Mouse (Mus musculus) G1E (cell line): Measurements from ENCODE around the gene Sccpdh. TPM values are rescaled to one million over a fixed set of nuclear protein-coding genes. Genes with fewer than 3 reads are reported as not detected.
"Not testable (repeated sequence)": the region's sequence is repeated elsewhere in the genome, so short reads cannot be mapped to it uniquely, and the experiment has no call there.

Source experiments
- ATAC-seq: 2 replicates; pipeline ENCODE4 v1.8.0; 2016; ENCODE audit warnings: mild to moderate bottlenecking; ENCODE audit not compliant: insufficient number of reproducible peaks, poor library complexity, low FRiP score, severe bottlenecking; ENCODE audit errors: extremely low read depth
- DNase-seq: peaks from one replicate; pipeline ENCODE4 v3.0.0; 2012; ENCODE audit warnings: low spot score
- H3K27me3 ChIP-seq: 2 replicates; pipeline ENCODE4 v1.6.1; 2012; ENCODE audit warnings: mild to moderate bottlenecking, low read length, inconsistent platforms; ENCODE audit not compliant: insufficient read depth
- H3K36me3 ChIP-seq: replicated peaks from 2 replicates; pipeline ENCODE3; 2012; ENCODE audit warnings: mild to moderate bottlenecking, inconsistent platforms
- H3K4me1 ChIP-seq: 2 replicates; pipeline ENCODE4 v1.6.1; 2012; ENCODE audit warnings: low read depth, low read length, inconsistent platforms, mixed read lengths; ENCODE audit not compliant: insufficient read depth
- H3K4me3 ChIP-seq: 2 replicates; pipeline ENCODE4 v1.5.1; 2012; ENCODE audit warnings: low read depth, mild to moderate bottlenecking, inconsistent platforms, low read length, moderate library complexity, mixed read lengths
- H3K9me3 ChIP-seq: replicated peaks from 2 replicates; pipeline ENCODE4 v1.6.1; 2012; ENCODE audit warnings: inconsistent platforms
- CTCF ChIP-seq: IDR thresholded peaks from 2 replicates; pipeline ENCODE4 v1.5.1; 2012; ENCODE audit warnings: low read depth, low read length, inconsistent platforms, mixed read lengths
- GATA1 ChIP-seq: IDR thresholded peaks from 2 replicates; pipeline ENCODE4 v1.6.1; 2012; ENCODE audit warnings: borderline replicate concordance, low read length, inconsistent platforms, mixed read lengths
- GATA2 ChIP-seq: IDR thresholded peaks from 2 replicates; pipeline ENCODE4 v1.6.1; 2012; ENCODE audit warnings: low read depth, low read length, inconsistent platforms, borderline replicate concordance
- POLR2AphosphoS5 ChIP-seq: IDR thresholded peaks from 2 replicates; pipeline ENCODE4 v1.6.1; 2012; ENCODE audit warnings: low read depth, low read length, inconsistent platforms; ENCODE audit not compliant: insufficient replicate concordance
- TAL1 ChIP-seq: conservative IDR thresholded peaks from 2 replicates; pipeline ENCODE4 v1.6.1; 2012; ENCODE audit warnings: low read depth, low read length, inconsistent platforms, mixed read lengths
- polyA plus RNA-seq: library from polyadenylated mRNA; stranded (reverse); fragments of >175 nt; gene quantifications from 2 replicates; pipeline ENCODE4 v1.2.3, GENCODE M21; 2012
- total RNA-seq, 2 experiments: library from RNA; stranded (forward) in 1 of 2; stranded (reverse) in 1 of 2; fragments of 200-1000 nt in 1 of 2; fragments of >200 nt in 1 of 2; fragmentation: Nextera tagmentation in 1 of 2; gene quantifications; 2 replicates each; pipeline ENCODE4 v1.2.3; 2014 to 2017

Sccpdh gene
- total and polyA plus RNA-seq, 3 experiments: 11.9 to 110 (median 72.8) TPM

GRCm38 (mm10) chr1:179645101-179645979 lies 22.7 kb upstream of the Sccpdh start:
- peak overlapping the region; percentile 53; the same call in 1 of the 2 replicates for H3K4me3 ChIP-seq
- peaks cover 68% of the 10 kb centered on the region for H3K4me1 ChIP-seq
- ATAC-seq (peak; percentile 56), DNase-seq (peak; percentile 63)
- H3K27me3 ChIP-seq: peaks cover 12% of the 10 kb centered on the region
- H3K9me3 ChIP-seq: no peaks in the 10 kb centered on the region
- TF ChIP-seq TAL1 (no peak), CTCF (peak; percentile 89)
- H3K36me3 ChIP-seq: no peaks in the 10 kb centered on the region

- Histone ChIP-seq H3K9me3 (peaks cover 4% of the 10 kb centered on the region), H3K27me3 (peaks cover 12% of the 10 kb centered on the region), H3K36me3 (no peaks in the 10 kb centered on the region), H3K4me1 (peaks cover 74% of the 10 kb centered on the region), H3K4me3 (no peak overlapping the region; the same call in 1 of the 2 replicates)
- DNase-seq (no peak), ATAC-seq (no peak)
- TF ChIP-seq GATA2 (no peak), CTCF (no peak), POLR2AphosphoS5 (no peak), TAL1 (no peak)
Measured at GRCm38 (mm10) chr1:179645980-179646268, 22.1 kb upstream of the Sccpdh start.

GRCm38 (mm10) chr1:179648678-179649077 lies 19.3 kb upstream of the Sccpdh start:
- peak overlapping the region; percentile 56; the same call in 1 of the 2 replicates for H3K4me3 ChIP-seq
- peaks cover 84% of the 10 kb centered on the region for H3K4me1 ChIP-seq
- peaks cover 12% of the 10 kb centered on the region for H3K27me3 ChIP-seq
- not testable (repeated sequence) for H3K9me3 ChIP-seq, H3K36me3 ChIP-seq, DNase-seq, ATAC-seq

- H3K36me3 ChIP-seq: no peaks in the 10 kb centered on the region
- ATAC-seq (peak; percentile 92), DNase-seq (peak; percentile 67)
- peak overlapping the region; percentile 56; the same call in 1 of the 2 replicates for H3K4me3 ChIP-seq
- TF ChIP-seq GATA2 (0 out of 2 replicates have a peak, but pooled peaks have one; percentile 55), GATA1 (no peak), POLR2AphosphoS5 (no peak), TAL1 (peak; percentile 93), CTCF (no peak)
- H3K4me1 ChIP-seq: peaks cover 79% of the 10 kb centered on the region
- H3K9me3 ChIP-seq: peaks cover 9% of the 10 kb centered on the region
- H3K27me3 ChIP-seq: peaks cover 7% of the 10 kb centered on the region
Measured at GRCm38 (mm10) chr1:179649324-179649723, 18.7 kb upstream of the Sccpdh start.

GRCm38 (mm10) chr1:179650284-179650683 lies 17.7 kb upstream of the Sccpdh start:
- peaks cover 9% of the 10 kb centered on the region for H3K9me3 ChIP-seq
- no peaks in the 10 kb centered on the region for H3K36me3 ChIP-seq
- TF ChIP-seq TAL1: no peak
- H3K4me3 ChIP-seq: no peak overlapping the region
- H3K27me3 ChIP-seq: peaks cover 7% of the 10 kb centered on the region; the same call in 1 of the 2 replicates
- ATAC-seq (no peak), DNase-seq (no peak)
- H3K4me1 ChIP-seq: peaks cover 71% of the 10 kb centered on the region

GRCm38 (mm10) chr1:179651224-179651623 lies 16.8 kb upstream of the Sccpdh start:
- Histone ChIP-seq H3K27me3 (peaks cover 7% of the 10 kb centered on the region; the same call in 1 of the 2 replicates), H3K4me1 (peaks cover 63% of the 10 kb centered on the region), H3K4me3 (no peak overlapping the region), H3K9me3 (peaks cover 9% of the 10 kb centered on the region), H3K36me3 (no peaks in the 10 kb centered on the region)
- ATAC-seq: no peak
- DNase-seq: no peak
- no peak for TF ChIP-seq TAL1

- H3K4me1 ChIP-seq: peaks cover 55% of the 10 kb centered on the region
- no peaks in the 10 kb centered on the region for H3K27me3 ChIP-seq
- no peak for ATAC-seq
- no peak overlapping the region for H3K4me3 ChIP-seq
- H3K9me3 ChIP-seq: no peaks in the 10 kb centered on the region
- TF ChIP-seq POLR2AphosphoS5: no peak
- TF ChIP-seq CTCF: no peak
- TF ChIP-seq GATA2: no peak
- TF ChIP-seq GATA1: no peak
- TF ChIP-seq TAL1: no peak
- no peak for DNase-seq
- no peaks in the 10 kb centered on the region for H3K36me3 ChIP-seq
Measured at GRCm38 (mm10) chr1:179663065-179663464, 4.9 kb upstream of the Sccpdh start.
